Mouse (Mus musculus): ENCODE data around the gene Rnf169.

Gene Rnf169

GRCm38 (mm10) chr7:99892351-99892750, 87.9 kb downstream of the Rnf169 start:
- DNase-seq (ENCODE audit: low spot score): no peak

GRCm38 (mm10) chr7:99891471-99891870, 88.8 kb downstream of the Rnf169 start:
- DNase-seq (ENCODE audit: low spot score): no peak

- no peak for DNase-seq (ENCODE audit: low spot score)
These were observed 90.0 kb downstream of the Rnf169 start for GRCm38 (mm10) chr7:99890168-99890755.

- DNase-seq (ENCODE audit: low spot score): no peak
These were observed 90.9 kb downstream of the Rnf169 start for GRCm38 (mm10) chr7:99889175-99889880.

- DNase-seq (ENCODE audit: low spot score): no peak
These were observed 92.5 kb downstream of the Rnf169 start for GRCm38 (mm10) chr7:99887743-99888142.

- DNase-seq (ENCODE audit: low spot score): no peak
These were observed 93.0 kb downstream of the Rnf169 start for GRCm38 (mm10) chr7:99887230-99887735.

GRCm38 (mm10) chr7:99878254-99878653, 102.0 kb downstream of the Rnf169 start:
- no peak for DNase-seq (ENCODE audit: low spot score)

- DNase-seq (ENCODE audit: low spot score): peak; percentile 72
These were observed 103.9 kb downstream of the Rnf169 start for GRCm38 (mm10) chr7:99876345-99876744.

GRCm38 (mm10) chr7:99875891-99876290, 104.4 kb downstream of the Rnf169 start:
- DNase-seq (ENCODE audit: low spot score): no peak

- DNase-seq (ENCODE audit: low spot score): no peak
These were observed 106.3 kb downstream of the Rnf169 start for GRCm38 (mm10) chr7:99873965-99874364.

All from left cerebral cortex, adult 11 months (tissue).